Mouse (Mus musculus) midbrain, embryonic 11.5 days (tissue): ENCODE results near the gene Efcab5. TPM values are rescaled to one million over a fixed set of nuclear protein-coding genes. Genes with fewer than 3 reads are reported as not detected.
A peak's percentile ranks its signal among the peaks of the same experiment; 100 is the strongest.

Source experiments
- ATAC-seq: fragments of 200-750 bp; cut with Nextera tagmentation; 2 replicates; pipeline ENCODE4 v1.8.0; 2017; ENCODE audit warnings: moderate TSS enrichment, moderate library complexity; ENCODE audit not compliant: low FRiP score
- DNase-seq: peaks from one replicate; pipeline ENCODE4 v3.0.0; 2015; ENCODE audit warnings: low spot score; ENCODE audit errors: missing footprints
- H3K27ac ChIP-seq: fragments of 300-500 bp; sonication (generic); 2 replicates; pipeline ENCODE4 v1.5.1; 2014; ENCODE audit warnings: low read depth, low read length
- H3K27me3 ChIP-seq: fragments of 300-500 bp; sonication (generic); 2 replicates; pipeline ENCODE4 v1.6.1; 2014; ENCODE audit warnings: mild to moderate bottlenecking, low read length, moderate library complexity, mixed read lengths; ENCODE audit not compliant: control insufficient read depth, insufficient read depth
- H3K36me3 ChIP-seq: fragments of 300-500 bp; sonication (generic); 2 replicates; pipeline ENCODE4 v1.6.1; 2014; ENCODE audit warnings: mild to moderate bottlenecking, low read length, moderate library complexity, mixed read lengths; ENCODE audit not compliant: control insufficient read depth, insufficient read depth
- H3K4me1 ChIP-seq: fragments of 300-500 bp; sonication (generic); 2 replicates; pipeline ENCODE4 v1.6.1; 2014; ENCODE audit warnings: low read length; ENCODE audit not compliant: control insufficient read depth, insufficient read depth
- H3K4me2 ChIP-seq: fragments of 300-500 bp; sonication (generic); 2 replicates; pipeline ENCODE4 v1.6.1; 2014; ENCODE audit warnings: mild to moderate bottlenecking, moderate library complexity
- H3K4me3 ChIP-seq: fragments of 300-500 bp; sonication (generic); 2 replicates; pipeline ENCODE4 v1.5.1; 2014; ENCODE audit warnings: low read depth, low read length
- H3K9ac ChIP-seq: fragments of 300-500 bp; sonication (generic); 2 replicates; pipeline ENCODE4 v1.6.1; 2014; ENCODE audit warnings: low read length
- H3K9me3 ChIP-seq: fragments of 300-500 bp; sonication (generic); 2 replicates; pipeline ENCODE4 v1.6.1; 2016; ENCODE audit warnings: low read length; ENCODE audit not compliant: control insufficient read depth
- WGBS: fragments of 180-500 bp; shearing (Covaris S2); extraction: QIAGEN DNeasy Blood & Tissue Kit; methylation state at CpG from one replicate; pipeline ENCODE4 v1.1.7; 2014; 5-methylcytosine and 5-hydroxymethylcytosine counted together
- polyA plus RNA-seq: library from polyadenylated mRNA; unstranded; fragments of >200 nt; fragmentation: Nextera tagmentation; extraction: Ambion mirVana; gene quantifications from 2 replicates; pipeline ENCODE4 v1.2.1, GENCODE M21; 2014

The Efcab5 gene
- polyA plus RNA-seq, 1 experiment from 2014 or later = 0.25 TPM

DNA sequence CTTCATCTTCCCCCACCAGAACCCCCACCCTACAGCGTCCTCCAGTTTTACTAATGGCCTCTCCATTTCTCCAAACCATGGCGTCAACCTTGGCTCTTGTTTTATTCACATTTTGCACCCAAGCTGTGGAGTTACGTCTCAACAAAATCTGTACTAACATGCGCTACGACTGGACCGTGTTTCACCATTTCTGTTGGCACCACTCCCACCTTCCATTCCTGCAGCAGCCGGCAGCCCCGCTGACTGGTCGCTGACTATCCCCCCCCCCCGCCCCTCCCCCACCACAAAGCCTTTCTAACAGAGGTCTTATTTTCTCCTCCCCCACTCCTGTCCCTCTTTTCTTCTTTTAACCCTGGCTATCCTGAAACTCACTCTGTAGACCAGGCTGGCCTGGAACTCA, 93.6 kb downstream of the Efcab5 start:
- no peaks in the 10 kb centered on the region for H3K36me3 ChIP-seq
- no peaks in the 10 kb centered on the region for H3K27me3 ChIP-seq
- ATAC-seq (no peak), DNase-seq (no peak)
- 70% methylated on average over 10 of the region's 10 CpGs for WGBS
- no peak overlapping the region for H3K4me3 ChIP-seq
- no peak overlapping the region for H3K9ac ChIP-seq
- no peak overlapping the region for H3K27ac ChIP-seq
- no peaks in the 10 kb centered on the region for H3K4me1 ChIP-seq
- no peaks in the 10 kb centered on the region for H3K9me3 ChIP-seq
- H3K4me2 ChIP-seq = no peak overlapping the region

DNA sequence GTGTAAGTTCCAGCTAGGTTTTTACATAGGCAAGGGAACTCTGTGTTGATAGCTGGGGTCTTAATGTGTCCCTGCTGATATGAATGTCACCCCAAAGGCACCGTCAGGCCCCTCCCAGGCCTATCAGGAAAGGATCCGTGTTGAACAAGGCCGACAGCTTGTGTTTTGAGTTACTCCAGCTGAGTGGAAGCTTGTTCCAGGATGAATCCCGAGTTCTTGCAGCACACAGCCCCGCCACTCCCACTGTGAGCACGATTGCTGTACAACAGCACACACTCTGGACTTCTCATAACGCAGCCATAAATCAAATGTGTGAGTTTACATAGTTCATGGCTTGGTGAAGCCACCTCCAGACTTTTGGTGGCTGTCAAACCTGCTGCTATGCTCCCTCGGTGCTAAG, 94.6 kb downstream of the Efcab5 start:
- H3K27me3 ChIP-seq = no peaks in the 10 kb centered on the region
- no peaks in the 10 kb centered on the region for H3K9me3 ChIP-seq
- DNase-seq = no peak
- no peak overlapping the region for H3K27ac ChIP-seq
- 80% methylated on average over 8 of the region's 8 CpGs for WGBS
- no peaks in the 10 kb centered on the region for H3K36me3 ChIP-seq
- no peaks in the 10 kb centered on the region for H3K4me1 ChIP-seq
- no peak overlapping the region for H3K4me3 ChIP-seq
- ATAC-seq = no peak
- no peak overlapping the region for H3K9ac ChIP-seq
- no peak overlapping the region for H3K4me2 ChIP-seq

DNA sequence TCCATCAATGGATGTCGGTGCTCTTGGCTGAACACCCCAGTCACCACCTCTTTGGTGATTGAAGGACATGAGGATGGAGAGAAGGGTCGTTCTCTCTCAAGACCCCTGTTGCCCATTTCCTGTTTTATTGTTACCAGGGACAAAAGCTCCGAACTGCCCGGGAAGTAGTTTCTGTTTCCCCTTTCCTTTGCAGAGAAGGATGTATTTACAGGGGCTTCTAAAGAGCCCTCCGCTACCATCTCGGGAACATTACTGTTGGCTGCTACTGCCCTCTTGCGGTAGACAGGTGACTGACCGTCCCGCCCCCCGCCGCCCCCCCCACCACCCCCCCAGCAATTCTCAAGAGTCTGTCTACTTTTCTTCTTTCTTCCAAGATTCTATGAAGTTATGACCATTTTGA, 95.6 kb downstream of the Efcab5 start:
- ATAC-seq (no peak), DNase-seq (peak; percentile 87)
- Histone ChIP-seq H3K9ac (no peak overlapping the region), H3K36me3 (no peaks in the 10 kb centered on the region), H3K4me3 (no peak overlapping the region), H3K27ac (no peak overlapping the region), H3K4me1 (no peaks in the 10 kb centered on the region), H3K4me2 (peak overlapping the region; percentile 26; the same call in 1 of the 2 replicates), H3K27me3 (no peaks in the 10 kb centered on the region), H3K9me3 (no peaks in the 10 kb centered on the region)
- whole genome bisulfite sequencing = 1% methylated on average over 11 of the region's 11 CpGs

DNA sequence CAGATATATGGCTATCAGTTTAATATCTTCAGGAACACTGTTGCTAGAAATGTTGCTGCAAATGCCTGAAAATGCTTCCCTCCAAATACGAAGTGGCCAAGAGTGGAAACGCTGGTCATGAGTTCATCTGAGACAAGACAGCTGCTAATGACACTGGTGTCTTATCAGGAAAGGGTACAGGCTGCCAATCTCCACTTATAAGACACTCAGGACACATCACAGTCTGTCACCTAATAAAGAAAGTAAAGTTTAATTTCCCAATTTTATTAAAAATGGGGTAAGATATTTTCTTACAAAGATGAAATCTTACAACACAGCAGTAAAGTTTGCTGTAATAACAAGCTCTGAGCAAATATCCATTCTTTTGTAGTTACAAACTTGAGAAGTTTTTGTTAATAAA, 99.6 kb downstream of the Efcab5 start:
- DNase-seq (no peak), ATAC-seq (no peak)

DNA sequence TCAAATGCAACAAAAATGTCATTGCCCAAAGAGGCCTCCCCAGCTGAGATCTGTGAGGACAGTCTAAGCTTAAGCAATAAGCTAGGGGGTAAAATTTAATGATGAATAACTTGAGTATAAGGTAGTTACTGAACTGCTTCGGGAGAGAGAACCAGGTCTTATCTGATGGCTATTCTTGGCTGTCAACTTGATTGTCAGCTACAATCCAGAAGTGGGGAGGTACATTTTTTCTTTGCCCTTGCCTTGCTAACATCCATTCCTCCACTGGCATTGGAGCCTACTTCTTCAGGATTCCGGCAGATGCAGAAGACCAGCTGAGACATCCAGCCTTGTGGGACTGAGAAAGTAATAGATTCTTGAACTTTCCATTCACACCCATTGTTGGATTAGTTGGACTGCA, 101.8 kb downstream of the Efcab5 start:
- no peak overlapping the region for H3K27ac ChIP-seq
- H3K4me1 ChIP-seq = no peaks in the 10 kb centered on the region
- no peaks in the 10 kb centered on the region for H3K36me3 ChIP-seq
- DNase-seq (no peak), ATAC-seq (no peak)
- no peak overlapping the region for H3K4me2 ChIP-seq
- H3K27me3 ChIP-seq = no peaks in the 10 kb centered on the region; the same call in 1 of the 2 replicates
- no peaks in the 10 kb centered on the region for H3K9me3 ChIP-seq
- H3K9ac ChIP-seq = no peak overlapping the region
- no peak overlapping the region for H3K4me3 ChIP-seq
- WGBS = 77% methylated on average over 2 of the region's 2 CpGs

More for the DNA sequence above, 99.6 kb downstream of the Efcab5 start:
- H3K9me3 ChIP-seq = no peaks in the 10 kb centered on the region
- H3K9ac ChIP-seq = no peak overlapping the region
- WGBS = 73% methylated on average over 2 of the region's 2 CpGs
- no peak overlapping the region for H3K27ac ChIP-seq
- H3K4me3 ChIP-seq = no peak overlapping the region
- no peaks in the 10 kb centered on the region for H3K27me3 ChIP-seq
- no peak overlapping the region for H3K4me2 ChIP-seq
- no peaks in the 10 kb centered on the region for H3K36me3 ChIP-seq
- no peaks in the 10 kb centered on the region for H3K4me1 ChIP-seq

DNA sequence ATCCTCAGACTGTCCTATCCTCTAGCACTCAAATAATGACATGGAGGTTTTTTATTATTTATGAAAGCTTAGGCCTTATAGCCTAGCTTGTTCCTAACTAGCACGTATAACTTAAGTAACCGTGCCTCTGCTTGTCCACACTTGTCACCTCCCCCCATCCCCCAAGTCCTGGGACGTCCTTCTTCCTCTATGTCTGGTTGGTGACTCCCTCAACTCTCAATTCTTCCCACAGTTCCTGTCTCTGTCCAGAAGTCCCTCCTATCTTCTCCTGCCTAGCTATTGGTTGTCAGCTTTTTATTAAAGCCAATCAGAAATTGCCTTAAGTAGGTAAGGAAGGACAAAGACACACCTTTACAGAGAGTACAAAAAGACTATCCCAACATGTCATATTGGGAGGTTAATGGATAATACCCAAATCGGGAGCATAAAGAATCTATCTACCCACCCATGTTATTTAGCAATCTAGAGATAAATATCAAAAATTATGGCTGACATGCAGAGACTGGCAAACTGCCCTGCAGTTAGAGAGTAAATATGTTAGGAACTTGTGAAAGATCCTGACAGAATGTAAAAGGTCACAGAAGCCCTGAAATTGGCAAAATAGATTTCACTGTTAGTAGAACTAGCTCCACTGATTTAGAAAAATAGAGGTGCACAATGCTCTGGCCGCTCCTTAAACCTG, 104.6 kb downstream of the Efcab5 start:
- ATAC-seq = no peak
- Histone ChIP-seq H3K4me2 (no peak overlapping the region), H3K9ac (no peak overlapping the region), H3K9me3 (no peaks in the 10 kb centered on the region), H3K4me1 (no peaks in the 10 kb centered on the region), H3K27me3 (no peaks in the 10 kb centered on the region; the same call in 1 of the 2 replicates), H3K4me3 (no peak overlapping the region), H3K36me3 (no peaks in the 10 kb centered on the region), H3K27ac (no peak overlapping the region)
- no peak for DNase-seq
- WGBS = 66% methylated on average over 5 of the region's 5 CpGs

DNA sequence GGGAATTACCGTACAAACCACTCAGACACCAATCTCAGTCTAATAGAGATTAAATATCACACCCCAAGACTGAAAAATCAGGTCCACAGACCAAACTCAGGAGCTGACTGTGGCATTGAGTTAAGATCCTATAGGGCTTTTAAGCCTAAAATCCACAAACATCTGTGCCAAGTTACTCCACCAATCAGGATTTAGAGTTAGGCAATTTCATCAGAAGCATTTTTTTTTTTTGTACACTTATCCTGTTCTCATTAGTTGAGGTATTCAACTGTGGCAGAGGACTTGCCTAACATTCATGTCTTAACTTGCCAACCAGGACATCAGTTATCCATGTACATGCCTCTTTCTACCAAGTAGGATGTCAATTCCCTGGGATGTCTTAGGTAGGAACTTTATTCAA, 109.4 kb downstream of the Efcab5 start:
- WGBS = 91% methylated on average over 1 of the region's 1 CpGs
- Histone ChIP-seq H3K9ac (no peak overlapping the region), H3K27ac (no peak overlapping the region), H3K4me2 (no peak overlapping the region), H3K27me3 (no peaks in the 10 kb centered on the region; the same call in 1 of the 2 replicates), H3K4me1 (peaks cover 2% of the 10 kb centered on the region; the same call in 1 of the 2 replicates), H3K36me3 (no peaks in the 10 kb centered on the region; the same call in 1 of the 2 replicates), H3K4me3 (no peak overlapping the region), H3K9me3 (no peaks in the 10 kb centered on the region)
- DNase-seq (no peak), ATAC-seq (no peak)

DNA sequence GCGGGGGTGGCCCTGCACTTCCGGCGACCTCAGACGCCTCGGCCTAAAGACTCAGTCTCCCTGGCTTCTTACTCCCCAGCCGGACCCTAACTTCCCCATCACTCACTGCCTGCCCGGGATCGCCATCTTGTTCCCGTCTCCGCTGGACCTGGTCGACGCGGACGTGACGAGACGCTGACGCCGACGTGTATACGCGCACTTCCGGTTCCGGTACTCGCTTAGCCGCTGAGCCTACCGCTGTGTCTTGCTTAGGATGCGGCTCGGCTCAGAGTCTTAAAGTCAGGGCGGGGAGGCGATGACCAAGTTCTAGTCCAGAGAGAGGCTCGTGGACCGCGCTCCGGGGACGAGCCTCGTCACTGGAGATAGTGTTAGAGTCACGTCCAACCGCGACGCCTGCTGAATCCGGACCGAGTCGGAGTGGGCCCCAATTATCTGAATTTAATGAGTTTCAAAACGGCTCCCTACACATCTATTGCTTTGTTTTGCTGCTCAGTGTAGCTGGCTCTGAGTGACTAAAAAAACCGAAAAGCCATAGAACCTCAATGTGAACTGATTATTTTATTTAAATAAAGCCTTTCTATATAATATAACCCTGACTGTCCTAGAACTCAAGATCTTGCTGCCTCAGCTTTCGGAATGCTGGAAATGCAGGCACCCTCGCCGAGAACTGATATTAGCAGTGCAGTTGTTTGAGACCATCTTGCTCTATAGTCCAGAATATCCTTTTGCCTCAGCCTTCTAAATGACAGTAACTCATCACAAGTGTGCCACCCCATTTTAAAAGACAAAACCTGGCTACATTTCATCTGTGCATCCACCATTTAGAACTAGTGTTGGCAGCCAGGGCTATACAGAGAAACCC, 110.3 kb downstream of the Efcab5 start, which contains the start of gene Nsrp1:
Gene Nsrp1, minus strand, starts transcription at position 163 of the 862 bp plus-strand sequence.
- Histone ChIP-seq H3K27ac (peak within 1 kb of the TSS; percentile 28; the same call in 1 of the 2 replicates), H3K4me2 (peak within 1 kb of the TSS; percentile 53), H3K36me3 (no peaks in the 10 kb centered on the region; the same call in 1 of the 2 replicates), H3K27me3 (no peaks in the 10 kb centered on the region; the same call in 1 of the 2 replicates), H3K9ac (peak within 1 kb of the TSS; percentile 73), H3K4me3 (peak within 1 kb of the TSS; percentile 64), H3K9me3 (no peaks in the 10 kb centered on the region), H3K4me1 (peaks cover 2% of the 10 kb centered on the region; the same call in 1 of the 2 replicates)
- peak; percentile 99 for DNase-seq
- peak; percentile 98 for ATAC-seq
- WGBS = 5% methylated on average over 48 of the region's 48 CpGs

DNA sequence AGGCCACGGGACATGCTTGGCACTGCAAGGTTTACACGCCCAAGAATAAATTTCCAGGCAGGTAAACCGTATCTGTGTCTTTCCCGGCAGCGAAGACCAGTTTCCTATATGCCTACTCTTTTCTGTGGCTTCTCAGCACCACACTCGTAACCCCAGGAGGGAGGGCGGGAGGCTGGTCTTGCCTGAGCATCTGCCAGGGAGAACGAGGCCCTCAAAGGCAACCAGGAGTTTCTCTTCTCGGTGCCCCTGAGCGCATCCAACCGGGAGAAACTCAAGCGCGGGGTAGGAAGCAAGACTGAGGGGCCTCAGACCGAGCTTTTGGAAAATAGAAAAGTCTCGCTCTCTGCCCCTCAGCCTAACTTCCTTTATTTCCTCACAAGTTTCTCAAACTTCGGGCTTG, 111.0 kb downstream of the Efcab5 start:
- Histone ChIP-seq H3K9ac (peak overlapping the region; percentile 73), H3K36me3 (no peaks in the 10 kb centered on the region; the same call in 1 of the 2 replicates), H3K27me3 (no peaks in the 10 kb centered on the region; the same call in 1 of the 2 replicates), H3K4me3 (peak overlapping the region; percentile 64), H3K4me1 (peaks cover 2% of the 10 kb centered on the region; the same call in 1 of the 2 replicates), H3K27ac (peak overlapping the region; percentile 28; the same call in 1 of the 2 replicates), H3K9me3 (no peaks in the 10 kb centered on the region), H3K4me2 (peak overlapping the region; percentile 53)
- DNase-seq = no peak
- peak; percentile 63; the same call in 1 of the 2 replicates for ATAC-seq
- 3% methylated on average over 16 of the region's 16 CpGs for WGBS
